Mouse (Mus musculus): ENCODE data around the gene Chmp6.

The Chmp6 gene

GRCm38 (mm10) chr11:119909436-119909835, 3.8 kb upstream of the Chmp6 start:
- DNase-seq (ENCODE audit: low spot score), result peak; percentile 72

DNA sequence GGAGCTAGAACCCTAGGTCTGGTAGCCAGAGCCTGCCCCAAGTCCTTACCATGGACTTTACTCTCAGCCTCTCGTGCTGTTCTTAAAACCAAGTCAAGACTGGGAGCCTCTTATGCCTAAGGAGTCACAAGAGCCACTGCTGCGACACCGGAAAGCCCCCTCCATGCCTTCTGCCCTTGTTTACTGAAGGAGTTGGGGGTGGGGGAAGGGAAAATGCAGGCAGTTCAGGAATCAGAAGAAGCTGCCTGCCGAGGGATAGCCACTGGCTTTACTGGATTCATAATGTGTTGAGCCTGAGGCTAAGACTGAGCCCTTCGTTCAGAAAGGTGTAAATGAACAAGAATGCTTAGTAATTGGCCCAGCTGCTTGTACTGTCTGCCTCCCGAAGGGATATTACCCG, 396 bp upstream of the Chmp6 start:
- DNase-seq (ENCODE audit: low spot score), result no peak

GRCm38 (mm10) chr11:119913935-119914314, 684 bp downstream of the Chmp6 start:
- DNase-seq (ENCODE audit: low spot score), result no peak

GRCm38 (mm10) chr11:119914381-119914780, 1.1 kb downstream of the Chmp6 start:
- no peak for DNase-seq (ENCODE audit: low spot score)

DNA sequence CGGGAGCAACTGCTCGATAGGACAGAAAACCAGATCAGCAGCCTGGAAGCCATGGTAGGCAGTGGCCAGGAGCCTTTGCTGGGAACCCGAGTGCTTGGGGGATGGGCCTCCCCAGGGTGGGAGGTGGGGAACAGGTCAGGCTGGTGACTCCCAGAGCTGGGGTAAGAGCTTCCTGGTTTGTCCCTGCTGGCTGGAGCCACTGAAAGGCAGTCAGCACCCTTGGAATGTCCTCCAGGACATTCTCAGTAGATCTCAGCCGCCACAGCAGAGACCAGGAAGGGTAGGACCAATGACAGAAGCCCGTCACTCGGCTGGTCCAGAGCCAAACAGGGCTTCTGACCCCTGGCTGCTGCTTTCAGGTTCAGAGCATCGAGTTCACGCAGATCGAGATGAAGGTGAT, 2.4 kb downstream of the Chmp6 start:
- DNase-seq (ENCODE audit: low spot score), result no peak

DNA sequence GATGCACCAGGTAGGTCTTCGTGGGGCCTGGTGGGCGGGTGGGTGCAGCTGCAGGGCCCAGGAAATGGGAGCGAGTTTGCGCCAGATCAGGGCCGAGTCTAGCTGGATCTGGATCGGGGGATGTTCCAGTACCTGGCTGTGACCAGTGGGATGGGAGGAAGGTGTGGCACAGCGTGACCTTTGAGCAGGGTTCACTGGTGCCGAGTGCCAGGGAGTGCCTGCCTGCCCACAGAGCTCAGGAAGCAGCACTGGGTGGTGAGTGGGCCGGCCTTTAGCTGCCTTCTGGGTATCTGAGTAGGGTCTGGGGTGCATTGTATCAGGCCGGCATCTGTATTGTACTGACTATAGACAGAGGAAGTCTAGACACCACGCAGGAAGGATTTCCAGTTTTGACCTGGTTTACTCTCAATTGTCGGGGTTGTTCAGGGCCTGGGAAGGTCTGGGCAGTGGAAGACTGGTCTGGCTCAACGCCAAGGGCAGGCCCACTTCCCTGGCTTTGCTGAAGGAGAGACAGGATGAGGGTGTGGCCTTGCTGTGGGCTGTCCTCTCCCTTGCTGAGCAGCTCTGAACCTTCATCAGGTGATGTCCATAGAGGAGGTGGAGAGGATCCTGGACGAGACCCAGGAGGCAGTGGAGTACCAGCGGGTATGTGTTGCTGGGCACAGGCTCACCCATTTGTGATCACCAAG, 3.0 kb downstream of the Chmp6 start:
- DNase-seq (ENCODE audit: low spot score), result peak; percentile 33

DNA sequence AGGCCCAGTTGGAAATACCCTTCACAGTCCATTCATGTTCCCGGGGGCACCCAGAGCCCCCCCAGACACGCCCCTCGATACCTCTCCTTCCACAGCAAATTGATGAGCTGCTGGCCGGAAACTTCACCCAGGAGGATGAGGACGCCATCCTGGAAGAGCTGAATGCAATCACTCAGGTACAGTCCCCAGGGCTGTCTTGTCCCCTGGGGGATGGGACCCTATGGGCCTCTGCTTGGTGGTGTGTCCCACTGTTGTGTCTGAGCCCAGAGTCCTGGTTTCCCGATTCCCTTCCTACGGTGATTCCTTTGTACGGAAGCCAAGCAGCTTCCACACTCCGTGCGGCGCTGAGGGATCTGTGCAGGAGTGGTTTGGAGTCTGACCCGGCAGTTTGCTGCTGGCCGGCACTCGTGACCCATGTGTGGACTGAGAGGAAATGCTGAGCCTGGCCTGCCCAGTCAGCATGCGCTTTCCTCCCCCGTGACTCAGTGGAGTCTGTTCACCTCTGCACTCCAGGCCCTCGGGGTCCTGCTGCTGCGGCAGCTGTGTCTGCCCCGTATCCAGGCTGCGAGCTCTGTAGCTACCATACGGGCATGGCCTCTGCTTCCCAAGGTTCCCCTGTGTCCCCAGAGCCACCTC, 3.7 kb downstream of the Chmp6 start:
- no peak for DNase-seq (ENCODE audit: low spot score)

DNA sequence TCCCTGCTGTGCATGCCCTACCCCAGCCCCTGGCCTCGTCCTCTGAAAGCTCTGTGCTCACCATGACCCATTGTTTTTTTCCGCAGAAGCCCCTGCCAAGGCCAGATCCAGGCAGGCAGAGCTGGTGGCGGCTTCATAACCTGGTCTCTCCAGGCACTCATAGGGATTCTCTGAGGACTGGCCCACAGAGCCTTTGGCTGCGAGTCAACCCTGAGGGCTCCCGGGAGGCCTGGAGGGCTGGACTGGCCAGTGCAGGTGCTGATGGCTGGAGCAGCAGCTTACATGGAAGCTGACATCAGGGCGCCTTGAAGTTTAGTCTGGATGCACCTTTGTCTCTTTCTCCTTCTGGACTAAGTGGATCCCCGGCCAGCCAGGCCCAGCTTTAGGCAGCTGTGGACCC, 5.3 kb downstream of the Chmp6 start:
- DNase-seq (ENCODE audit: low spot score), result no peak

GRCm38 (mm10) chr11:119919432-119919831, 6.2 kb downstream of the Chmp6 start:
- DNase-seq (ENCODE audit: low spot score), result no peak

DNA sequence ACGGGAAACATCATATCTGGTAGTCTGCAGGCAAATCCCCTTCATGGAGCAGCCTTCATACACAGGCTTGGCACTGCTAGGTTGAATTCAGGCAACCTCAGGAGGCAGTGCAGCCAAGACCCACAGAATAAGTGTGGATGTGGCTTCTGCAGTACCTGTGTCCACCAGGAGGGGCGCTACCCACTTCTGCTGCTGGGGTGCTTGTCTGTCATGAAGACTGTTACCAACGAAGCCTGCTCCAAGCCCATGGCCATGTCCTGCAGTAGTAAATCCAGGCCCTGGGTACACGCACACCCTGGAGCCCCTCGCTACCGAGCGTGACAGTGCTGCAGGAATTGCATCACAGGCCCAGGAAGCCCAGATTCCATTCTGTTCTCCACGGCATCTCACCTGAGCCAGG, 6.7 kb downstream of the Chmp6 start:
- peak; percentile 59 for DNase-seq (ENCODE audit: low spot score)

- no peak for DNase-seq (ENCODE audit: low spot score)
Measured at GRCm38 (mm10) chr11:119920668-119921067, 7.4 kb downstream of the Chmp6 start.

GRCm38 (mm10) chr11:119925176-119925575, 11.9 kb downstream of the Chmp6 start:
- no peak for DNase-seq (ENCODE audit: low spot score)

GRCm38 (mm10) chr11:119926762-119927161, 13.5 kb downstream of the Chmp6 start:
- DNase-seq (ENCODE audit: low spot score), result no peak

DNA sequence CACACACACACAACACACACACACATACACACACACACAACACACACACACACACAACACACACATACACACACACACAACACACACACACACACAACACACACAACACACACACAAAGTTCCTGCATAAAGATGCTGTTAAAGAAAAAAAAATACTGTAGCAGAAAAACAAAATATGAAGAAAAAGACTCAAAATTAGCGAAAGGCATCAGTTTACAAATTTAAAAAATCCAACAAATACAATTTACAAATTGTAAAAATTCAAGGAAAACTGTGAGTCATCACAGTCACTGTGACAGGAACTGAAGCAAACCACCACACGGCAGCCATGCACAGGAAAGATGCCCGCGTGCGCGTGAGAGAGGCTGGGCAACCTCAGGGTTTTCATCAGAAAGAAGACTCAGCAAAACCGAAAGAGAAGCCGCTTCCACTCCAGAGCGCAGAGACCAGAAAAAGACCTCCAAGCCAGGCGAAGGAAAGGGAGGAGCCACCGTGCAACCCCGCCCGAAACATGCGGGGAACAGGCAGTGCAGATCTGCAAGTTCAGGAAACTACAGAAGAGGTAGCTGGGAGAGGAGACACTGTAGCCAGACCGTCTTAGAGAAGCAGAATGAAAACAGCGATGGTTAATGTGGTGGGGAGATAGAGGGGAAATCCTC, 14.9 kb downstream of the Chmp6 start:
- no peak for DNase-seq (ENCODE audit: low spot score)

- no peak for DNase-seq (ENCODE audit: low spot score)
Measured at GRCm38 (mm10) chr11:119929603-119930265, 16.5 kb downstream of the Chmp6 start.

- DNase-seq (ENCODE audit: low spot score), result no peak
Measured at GRCm38 (mm10) chr11:119931809-119932208, 18.6 kb downstream of the Chmp6 start.

DNA sequence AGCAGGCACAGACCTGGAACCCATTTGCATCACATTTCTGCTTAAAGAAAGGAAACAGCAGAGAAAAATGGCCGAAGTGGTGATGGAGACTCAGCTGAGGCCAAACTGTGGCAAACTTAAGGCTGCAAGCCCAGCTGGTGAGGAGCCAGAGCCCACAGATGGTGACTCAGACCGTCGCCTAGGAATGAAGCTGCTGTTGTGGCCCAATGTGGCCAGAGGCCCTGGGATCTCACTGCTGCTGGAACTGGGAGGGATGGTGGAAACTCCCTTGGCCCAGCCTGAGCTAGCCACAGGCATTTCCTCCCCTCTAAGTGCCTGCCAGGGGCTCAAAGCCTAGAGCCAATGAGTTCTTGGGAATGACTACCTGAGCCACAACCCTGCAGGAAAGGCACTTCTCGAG, 19.9 kb downstream of the Chmp6 start:
- DNase-seq (ENCODE audit: low spot score), result no peak

DNA sequence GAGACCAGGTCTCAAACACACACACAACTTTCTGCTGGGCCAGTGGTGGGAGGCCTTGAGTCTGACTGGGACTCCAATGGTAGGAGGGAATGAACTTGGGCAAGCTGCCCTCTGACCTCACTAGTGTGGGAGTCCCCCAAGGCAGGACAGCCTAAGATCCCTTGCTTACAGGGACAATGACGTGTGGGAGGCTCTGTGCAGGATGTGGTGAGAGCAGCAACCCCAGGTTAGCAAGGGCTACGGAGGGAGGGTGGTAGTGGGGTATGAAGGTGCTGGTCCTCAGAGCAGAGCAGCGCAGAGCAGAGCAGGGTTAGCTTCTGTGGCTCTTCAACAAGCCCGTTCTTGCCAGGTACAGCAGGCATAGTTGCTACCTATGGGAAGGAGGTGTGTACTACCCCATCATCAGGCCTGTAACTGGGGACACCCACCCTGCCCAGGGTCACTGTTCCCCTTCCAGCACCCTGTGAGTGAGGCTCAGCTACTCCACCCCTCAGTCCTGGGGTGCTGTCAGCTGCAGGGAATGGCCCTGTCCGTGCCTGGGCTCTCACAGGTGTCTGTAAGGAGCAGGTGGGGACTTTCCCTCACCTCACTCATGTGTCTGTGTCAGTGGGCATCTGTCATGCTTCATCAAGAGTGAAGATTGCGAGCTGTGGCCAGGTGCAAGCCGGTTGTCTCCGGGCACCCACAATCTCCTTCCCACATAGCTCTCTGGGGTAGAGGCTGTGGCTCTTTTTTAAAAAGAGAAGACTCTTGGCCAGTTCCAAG, 20.8 kb downstream of the Chmp6 start:
- DNase-seq (ENCODE audit: low spot score), result no peak

GRCm38 (mm10) chr11:119934773-119935172, 21.5 kb downstream of the Chmp6 start:
- no peak for DNase-seq (ENCODE audit: low spot score)

DNA sequence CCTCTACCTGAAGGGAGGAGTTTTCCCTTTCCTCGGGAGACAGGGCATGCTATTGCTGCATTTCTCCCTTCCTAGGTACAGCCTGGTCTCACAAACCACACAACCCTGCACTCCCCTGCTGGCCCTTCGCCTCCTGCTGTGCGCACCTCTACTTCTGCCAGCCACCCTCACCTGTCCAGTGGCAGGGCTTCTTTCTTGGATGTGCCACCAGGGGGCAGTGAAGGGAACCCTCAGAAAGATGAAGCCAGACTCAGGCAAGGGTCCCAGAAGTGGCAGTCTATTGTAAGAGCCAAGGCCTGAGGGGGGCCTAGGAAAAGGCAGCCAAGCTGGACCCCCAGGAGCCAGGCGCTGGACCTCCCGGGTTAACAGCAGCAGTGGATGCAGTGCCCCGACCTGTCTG, 22.2 kb downstream of the Chmp6 start:
- DNase-seq (ENCODE audit: low spot score), result peak; percentile 72

DNA sequence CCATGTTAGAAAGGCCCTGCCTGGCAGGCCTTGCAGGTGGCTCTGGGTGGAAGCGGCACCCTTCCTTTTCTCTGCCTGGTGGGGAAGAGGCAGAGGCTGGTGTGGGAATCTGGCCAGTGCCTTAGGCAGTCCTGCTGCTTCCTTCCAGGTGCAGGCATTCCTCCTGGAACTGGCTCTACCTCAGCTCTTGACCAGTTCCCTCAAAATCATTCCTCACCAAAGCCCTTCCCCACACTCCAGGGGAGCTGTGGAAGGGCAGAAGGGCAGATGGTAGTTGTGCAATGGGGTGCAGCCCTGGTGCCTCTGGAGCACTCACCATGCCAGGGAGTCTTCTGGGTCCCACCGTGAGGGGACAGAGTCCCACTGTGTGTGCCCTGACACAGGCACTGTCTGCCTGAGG, 23.2 kb downstream of the Chmp6 start:
- no peak for DNase-seq (ENCODE audit: low spot score)

DNA sequence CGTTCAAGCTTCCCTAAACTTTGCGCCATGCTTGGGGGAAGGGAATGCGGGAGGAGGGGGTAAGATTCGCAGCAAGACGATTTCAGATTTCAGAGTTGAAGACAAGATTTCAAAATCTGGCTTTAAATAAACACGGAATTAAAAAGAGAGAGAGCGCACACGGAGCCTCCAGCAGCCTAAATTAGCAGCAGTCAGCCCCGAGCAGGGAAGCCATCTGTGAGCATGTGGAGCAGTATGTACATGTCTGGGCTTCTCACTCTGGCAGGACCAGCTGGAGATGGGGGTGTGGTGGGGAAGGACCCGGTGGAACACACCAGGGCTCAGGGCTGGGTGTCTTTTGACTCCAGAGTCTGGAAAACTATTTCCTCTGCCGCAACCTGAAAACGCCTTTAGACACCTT, 24.0 kb downstream of the Chmp6 start:
- no peak for DNase-seq (ENCODE audit: low spot score)
